Mouse (Mus musculus): Measurements from ENCODE around the gene Gm26620.

The Gm26620 gene

GRCm38 (mm10) chr1:170884978-170885561 is at the start of gene Gm26620, which contains the start of gene Dusp12:
TSS of gene Gm26620 (plus strand) at chr1:170885065.
TSS of gene Dusp12 (minus strand) at chr1:170885540.
- in situ Hi-C loops (cut with MboI; ENCODE audit: low sequenced_read_pairs), result no loop called here

- in situ Hi-C loops (cut with MboI; ENCODE audit: low sequenced_read_pairs), result loop anchor here (25.0 kb wide), 1 partner anchor 202 kb away; the partner anchor contains the start of gene Olfml2b
Observed at GRCm38 (mm10) chr1:170839685-170840084, 45.2 kb upstream of the Gm26620 start.

GRCm38 (mm10) chr1:170844380-170844779 is 40.5 kb upstream of the Gm26620 start:
- in situ Hi-C loops (cut with MboI; ENCODE audit: low sequenced_read_pairs), result loop anchor here (25.0 kb wide), 1 partner anchor 207 kb away; the partner anchor contains the start of gene Olfml2b

GRCm38 (mm10) chr1:170845448-170846307 is 39.2 kb upstream of the Gm26620 start:
- in situ Hi-C loops (cut with MboI; ENCODE audit: low sequenced_read_pairs), result loop anchor here (25.0 kb wide), 1 partner anchor 208 kb away; the partner anchor contains the start of gene Olfml2b

DNA sequence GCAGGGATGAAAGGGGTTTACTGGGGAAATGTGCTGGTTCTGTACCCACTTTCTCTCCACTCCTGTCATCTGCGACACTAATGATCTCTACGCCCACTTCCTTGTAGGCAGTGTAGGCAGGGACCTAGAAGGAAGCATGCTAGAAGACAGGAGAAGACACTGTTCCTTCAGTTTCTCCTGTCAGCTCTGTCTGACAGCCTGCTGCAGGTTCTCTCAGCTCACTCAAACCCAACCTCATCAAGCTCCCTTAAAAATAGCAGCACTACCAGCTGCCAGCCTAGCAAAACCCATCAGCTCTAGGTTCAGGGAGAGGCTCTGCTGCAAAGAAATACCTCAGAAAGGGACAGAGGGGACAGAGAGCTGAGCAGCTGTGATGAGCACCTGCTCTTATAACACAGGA is 34.9 kb upstream of the Gm26620 start:
- in situ Hi-C loops (cut with MboI; ENCODE audit: low sequenced_read_pairs), result no loop called here

DNA sequence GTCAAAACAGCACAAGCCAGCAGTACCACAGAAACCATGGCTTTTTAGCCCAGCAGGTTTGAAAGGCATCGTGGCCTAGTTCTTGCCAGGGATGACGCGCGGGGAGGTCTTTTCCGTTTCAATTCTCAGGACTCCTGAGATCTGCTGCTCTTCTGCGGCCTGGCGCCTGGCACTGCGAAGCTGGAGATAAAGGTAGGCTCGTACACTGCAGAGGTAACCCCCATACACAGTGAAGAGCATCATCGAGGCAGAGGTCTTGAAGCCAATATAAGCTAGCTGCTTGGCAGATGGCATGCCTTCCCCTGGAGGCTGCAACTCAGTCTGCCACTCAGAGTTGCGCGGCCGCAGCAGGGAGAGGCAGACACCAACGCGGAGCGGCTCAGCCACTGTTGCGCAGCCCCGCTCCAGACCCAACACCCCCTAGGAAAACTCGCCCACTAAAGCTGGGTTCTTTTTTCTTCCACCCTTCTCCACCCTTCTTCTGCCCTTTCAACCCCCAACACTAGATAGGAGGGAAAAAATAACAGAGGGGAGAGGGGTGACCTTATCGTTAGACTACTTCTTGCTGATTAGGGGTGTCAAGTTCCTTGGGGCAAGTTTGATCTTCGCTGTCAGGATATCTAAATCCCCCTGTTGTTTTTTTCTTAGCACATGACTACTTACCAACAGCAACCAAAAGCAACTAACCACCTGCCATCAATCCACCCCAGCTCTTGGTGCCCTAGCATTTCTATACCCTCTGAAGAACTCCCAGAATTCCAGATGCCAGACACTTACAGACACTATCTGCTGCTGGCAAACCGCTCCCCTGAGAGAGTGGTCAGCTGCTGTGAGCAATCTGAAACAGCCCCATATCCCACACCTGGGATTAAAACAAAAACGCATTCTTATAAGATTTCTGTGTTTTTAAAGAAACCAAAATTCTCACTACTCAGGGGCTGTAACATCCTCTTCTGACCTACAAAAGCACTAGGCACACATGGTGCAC is 33.9 kb upstream of the Gm26620 start:
- in situ Hi-C loops (cut with MboI; ENCODE audit: low sequenced_read_pairs), result no loop called here

DNA sequence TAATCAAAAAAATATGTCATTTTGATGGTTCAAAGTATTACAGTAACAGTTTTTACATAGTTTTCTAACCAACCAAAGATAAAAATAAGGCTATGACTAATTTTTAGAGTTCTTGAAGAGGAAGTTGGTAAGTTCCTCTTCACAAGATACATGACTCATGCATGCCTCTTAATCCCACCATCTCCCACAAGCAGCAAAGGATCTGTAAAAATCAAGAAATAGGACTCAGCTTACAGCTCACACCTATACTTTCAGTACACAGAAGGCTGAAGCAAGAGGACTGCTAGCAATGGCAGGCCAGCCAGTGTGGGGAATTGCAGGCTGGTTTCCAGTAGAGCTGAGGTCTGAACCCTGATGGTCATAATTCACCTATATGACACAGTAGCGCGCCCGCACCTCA is 31.3 kb upstream of the Gm26620 start:
- in situ Hi-C loops (cut with MboI; ENCODE audit: low sequenced_read_pairs), result no loop called here

DNA sequence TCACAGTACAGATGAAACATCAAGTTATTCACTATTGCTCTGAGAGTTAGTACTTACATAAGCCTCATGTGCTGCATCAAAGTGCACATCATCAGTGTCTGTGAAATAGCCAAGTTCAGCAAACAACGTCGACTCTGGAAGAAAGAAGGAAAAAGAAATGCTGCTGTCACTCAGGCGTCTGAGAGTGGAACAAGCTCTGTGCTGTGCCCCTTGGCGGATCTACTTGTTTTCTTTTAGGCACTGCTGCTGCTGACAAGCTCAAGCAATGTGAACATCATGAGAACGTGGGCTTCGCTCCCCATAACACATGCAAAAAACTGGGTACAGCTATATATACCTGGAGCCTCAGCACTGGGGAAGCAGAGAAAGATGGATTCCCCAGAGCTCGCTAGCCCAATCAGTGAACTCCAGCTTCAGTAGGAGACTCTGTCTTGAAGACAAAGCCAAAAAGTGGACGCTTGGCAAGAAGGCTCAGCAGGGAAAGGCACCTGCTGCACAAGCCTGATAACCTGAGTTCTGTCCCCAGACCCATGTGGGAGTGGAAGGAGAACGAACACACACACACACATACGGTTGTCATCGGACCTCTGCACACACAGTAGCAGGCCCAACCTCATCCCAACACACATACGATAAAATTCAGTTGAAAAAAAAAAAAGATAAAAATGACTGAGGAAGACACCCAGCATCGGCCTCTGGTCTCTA is 29.7 kb upstream of the Gm26620 start:
- in situ Hi-C loops (cut with MboI; ENCODE audit: low sequenced_read_pairs), result no loop called here

GRCm38 (mm10) chr1:170857369-170857768 is 27.5 kb upstream of the Gm26620 start:
- in situ Hi-C loops (cut with MboI; ENCODE audit: low sequenced_read_pairs), result no loop called here

- in situ Hi-C loops (cut with MboI; ENCODE audit: low sequenced_read_pairs), result no loop called here
Observed at GRCm38 (mm10) chr1:170858872-170859271, 26.0 kb upstream of the Gm26620 start.

DNA sequence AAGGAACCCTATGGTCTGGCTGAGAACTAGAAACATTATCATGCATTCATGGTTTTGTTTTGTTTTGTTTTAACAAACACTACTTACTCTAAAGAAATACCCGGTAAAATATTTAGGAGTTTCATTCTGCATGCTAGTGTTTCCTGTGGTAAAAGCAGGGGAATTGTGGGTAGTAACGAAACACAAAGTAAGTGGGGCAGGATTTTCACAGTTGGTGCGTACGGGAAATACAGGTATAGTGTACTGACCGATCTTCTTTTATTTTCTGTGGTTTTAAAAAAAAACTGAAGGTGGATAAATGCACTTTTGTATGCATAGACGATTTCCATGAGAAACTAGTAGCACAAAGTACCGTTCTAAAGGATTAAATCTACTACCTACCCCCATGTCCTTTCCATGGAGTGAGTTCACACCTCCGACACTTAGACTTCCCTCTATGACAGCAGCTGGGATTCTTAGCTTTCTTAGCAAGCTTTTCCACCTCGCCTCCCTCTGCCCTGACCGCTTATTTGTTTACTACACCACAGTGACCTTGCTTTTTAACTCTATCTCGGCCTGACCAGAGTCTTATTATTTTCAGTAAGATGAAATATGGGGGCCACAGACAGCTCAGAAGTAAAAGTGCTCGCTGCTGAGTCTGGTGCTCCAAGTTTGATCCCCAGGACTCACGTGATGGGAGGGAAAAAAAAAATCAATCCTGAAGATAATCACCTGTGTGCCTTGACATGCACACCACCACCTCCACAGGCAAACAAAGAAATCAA is 23.0 kb upstream of the Gm26620 start:
- in situ Hi-C loops (cut with MboI; ENCODE audit: low sequenced_read_pairs), result no loop called here

GRCm38 (mm10) chr1:170862435-170862717 is 22.5 kb upstream of the Gm26620 start:
- in situ Hi-C loops (cut with MboI; ENCODE audit: low sequenced_read_pairs), result no loop called here

GRCm38 (mm10) chr1:170863033-170863432 is 21.8 kb upstream of the Gm26620 start:
- in situ Hi-C loops (cut with MboI; ENCODE audit: low sequenced_read_pairs), result no loop called here

- in situ Hi-C loops (cut with MboI; ENCODE audit: low sequenced_read_pairs), result no loop called here
Observed at GRCm38 (mm10) chr1:170864234-170864633, 20.6 kb upstream of the Gm26620 start.

- in situ Hi-C loops (cut with MboI; ENCODE audit: low sequenced_read_pairs), result no loop called here
Observed at GRCm38 (mm10) chr1:170864754-170865153, 20.1 kb upstream of the Gm26620 start.

DNA sequence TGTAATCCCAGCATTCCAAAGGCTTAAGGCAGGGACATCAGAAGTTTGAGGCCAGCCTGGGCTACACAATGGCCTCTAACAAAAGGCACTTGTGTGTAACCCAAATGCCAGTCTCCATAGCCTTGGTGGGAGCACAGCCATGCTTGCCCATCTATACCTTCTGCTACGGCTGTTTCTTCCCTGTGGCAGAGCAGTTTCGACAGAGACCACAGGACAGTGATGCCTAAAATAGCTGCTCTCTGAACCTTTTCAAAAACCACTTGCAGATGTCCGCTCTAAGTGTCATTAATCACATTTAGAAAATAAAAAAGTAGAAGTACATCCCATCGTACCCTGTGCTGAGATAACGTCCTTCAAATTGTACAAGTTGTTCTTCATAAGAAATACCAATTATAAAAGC is 19.5 kb upstream of the Gm26620 start:
- in situ Hi-C loops (cut with MboI; ENCODE audit: low sequenced_read_pairs), result no loop called here

DNA sequence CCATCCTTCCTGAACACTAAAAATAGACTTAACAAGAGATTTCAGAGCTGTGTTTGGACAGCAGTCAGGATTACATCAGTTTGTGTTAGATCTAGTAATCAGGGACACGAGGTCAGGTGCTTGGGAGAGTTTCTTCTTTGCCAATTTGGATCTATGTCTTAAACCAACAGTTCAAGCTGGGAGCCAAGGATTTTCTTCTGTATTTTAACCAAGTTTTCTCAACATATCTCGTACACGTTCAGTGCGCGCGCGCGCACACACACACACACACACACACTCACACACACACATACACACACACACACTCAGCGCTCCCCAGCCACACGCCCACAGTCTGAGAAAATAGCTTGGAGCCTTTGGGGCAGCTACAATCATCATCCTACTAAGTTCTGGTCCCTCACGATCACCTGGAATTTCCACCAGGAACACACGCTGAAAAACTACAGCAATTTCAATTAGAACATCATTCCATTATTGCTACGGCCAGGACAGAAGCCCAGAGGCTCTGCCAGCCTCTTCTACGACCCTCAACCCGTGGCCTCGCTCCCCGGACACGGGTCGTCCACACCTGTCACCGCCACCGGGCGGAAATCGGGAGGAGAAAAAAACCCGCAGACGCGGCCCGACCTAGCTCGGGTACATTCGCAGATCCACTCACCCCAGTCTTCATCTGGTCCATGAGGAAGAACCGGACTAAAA is 17.7 kb upstream of the Gm26620 start:
- in situ Hi-C loops (cut with MboI; ENCODE audit: low sequenced_read_pairs), result no loop called here

GRCm38 (mm10) chr1:170867691-170868105 is 17.2 kb upstream of the Gm26620 start, which contains the start of gene Atf6:
TSS of gene Atf6 (minus strand) at chr1:170867771.
- in situ Hi-C loops (cut with MboI; ENCODE audit: low sequenced_read_pairs), result no loop called here

Measured in CH12F3 (cell line).